Mouse (Mus musculus): ENCODE measurements around the gene Txnrd1. TPM values are rescaled to one million over a fixed set of nuclear protein-coding genes. Genes with fewer than 3 reads are reported as not detected.

Gene Txnrd1
- polyA plus RNA-seq (2012; rRNA removed), result 58.6 and 69.4 TPM in 2 replicates

DNA sequence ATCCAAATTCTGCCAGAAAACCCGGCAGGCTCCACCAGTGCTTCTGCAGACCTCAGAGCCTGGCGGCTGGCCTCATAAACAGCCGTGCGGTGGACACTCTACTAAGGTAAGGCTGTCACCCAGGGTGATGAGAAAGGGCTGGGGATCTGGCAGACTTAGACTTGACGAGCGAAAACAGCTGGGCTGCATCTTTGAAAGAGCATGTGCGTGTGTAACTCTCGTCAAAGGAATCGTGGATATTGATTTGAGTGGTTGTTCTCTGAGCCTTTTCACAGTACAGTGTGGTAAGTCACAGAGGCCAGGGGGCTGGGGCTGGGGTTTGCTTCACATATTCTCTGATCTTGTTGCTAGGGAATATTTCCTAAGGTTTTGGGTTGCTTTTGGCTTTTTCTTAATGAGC is at the start of gene Txnrd1:
TSS of gene Txnrd1 (plus strand) at position 26 of the 400 bp plus-strand sequence.
- H3K4me1 ChIP-seq (ENCODE audit: control insufficient read depth, insufficient read depth, insufficient read length, low read length), result peaks cover 7% of the 10 kb centered on the region; the same call in 1 of the 2 replicates
- 76% methylated on average over 9 of the region's 9 CpGs for WGBS
- no peaks in the 10 kb centered on the region for H3K27me3 ChIP-seq (ENCODE audit: control insufficient read depth, insufficient read depth, low read length)
- no peak within 1 kb of the TSS for H3K4me3 ChIP-seq (ENCODE audit: low read depth, low read length)
- TF ChIP-seq POLR2A (IDR thresholded peaks at IDR 0.05; ENCODE audit: low read depth, low read length) (no peak), CTCF (IDR thresholded peaks at IDR 0.05; ENCODE audit: extremely low read depth, insufficient read length, insufficient replicate concordance, low read depth, low read length) (no peak)
- no peak within 1 kb of the TSS for H3K27ac ChIP-seq (ENCODE audit: insufficient read depth, low read depth, low read length)
- H3K36me3 ChIP-seq (ENCODE audit: control insufficient read depth, insufficient read depth, low read length), result no peaks in the 10 kb centered on the region

DNA sequence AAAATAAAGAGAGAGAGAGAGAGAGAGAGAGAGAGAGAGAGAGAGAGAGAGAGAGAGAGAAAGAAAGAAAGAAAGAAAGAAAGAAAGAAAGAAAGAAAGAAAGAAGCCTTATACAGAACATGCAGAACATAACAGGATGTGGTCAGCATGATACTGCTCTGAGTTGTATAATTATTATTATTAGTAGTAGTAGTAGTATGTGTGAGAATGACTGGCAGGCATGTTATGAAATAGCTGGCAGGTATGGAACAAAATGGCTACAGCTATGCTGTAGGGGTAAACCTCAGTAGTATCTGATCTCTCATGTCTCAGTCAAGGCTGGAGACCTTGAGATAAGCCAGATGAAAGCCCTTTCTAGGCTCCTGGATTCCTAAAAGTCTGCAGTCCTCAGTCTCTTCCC is 44.6 kb upstream of the Txnrd1 start:
- no peak overlapping the region for H3K4me3 ChIP-seq (ENCODE audit: low read depth, low read length)
- no peak overlapping the region for H3K27ac ChIP-seq (ENCODE audit: insufficient read depth, low read depth, low read length)
- no peaks in the 10 kb centered on the region for H3K27me3 ChIP-seq (ENCODE audit: control insufficient read depth, insufficient read depth, low read length)
- no peaks in the 10 kb centered on the region for H3K36me3 ChIP-seq (ENCODE audit: control insufficient read depth, insufficient read depth, low read length)
- TF ChIP-seq POLR2A (IDR thresholded peaks at IDR 0.05; ENCODE audit: low read depth, low read length) (no peak), CTCF (IDR thresholded peaks at IDR 0.05; ENCODE audit: extremely low read depth, insufficient read length, insufficient replicate concordance, low read depth, low read length) (no peak)
- peaks cover 4% of the 10 kb centered on the region for H3K4me1 ChIP-seq (ENCODE audit: control insufficient read depth, insufficient read depth, insufficient read length, low read length)

DNA sequence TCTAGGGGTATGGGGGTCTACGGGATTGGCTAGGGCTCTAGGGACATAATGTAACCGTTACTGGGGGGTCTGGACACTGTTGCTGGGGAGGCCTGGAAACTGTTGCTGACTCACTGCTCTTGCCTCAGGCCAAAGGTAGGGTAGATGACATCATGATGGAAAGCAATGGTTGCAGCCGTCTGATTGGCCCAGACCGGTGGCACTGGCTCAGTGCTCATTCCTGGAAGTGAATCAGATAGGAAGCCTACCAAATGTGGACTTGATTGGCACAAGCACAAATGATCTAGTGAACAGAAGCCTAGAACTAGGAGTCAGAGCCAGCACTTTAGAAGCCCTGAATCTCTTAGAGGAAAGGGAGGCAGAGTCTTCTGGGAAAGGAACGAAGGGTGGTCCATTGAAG is 43.2 kb upstream of the Txnrd1 start:
- H3K36me3 ChIP-seq (ENCODE audit: control insufficient read depth, insufficient read depth, low read length), result no peaks in the 10 kb centered on the region
- no peaks in the 10 kb centered on the region for H3K27me3 ChIP-seq (ENCODE audit: control insufficient read depth, insufficient read depth, low read length)
- peaks cover 7% of the 10 kb centered on the region for H3K4me1 ChIP-seq (ENCODE audit: control insufficient read depth, insufficient read depth, insufficient read length, low read length)
- no peak overlapping the region for H3K27ac ChIP-seq (ENCODE audit: insufficient read depth, low read depth, low read length)
- TF ChIP-seq CTCF (IDR thresholded peaks at IDR 0.05; ENCODE audit: extremely low read depth, insufficient read length, insufficient replicate concordance, low read depth, low read length) (no peak), POLR2A (IDR thresholded peaks at IDR 0.05; ENCODE audit: low read depth, low read length) (no peak)
- 86% methylated on average over 5 of the region's 5 CpGs for WGBS
- no peak overlapping the region for H3K4me3 ChIP-seq (ENCODE audit: low read depth, low read length)

DNA sequence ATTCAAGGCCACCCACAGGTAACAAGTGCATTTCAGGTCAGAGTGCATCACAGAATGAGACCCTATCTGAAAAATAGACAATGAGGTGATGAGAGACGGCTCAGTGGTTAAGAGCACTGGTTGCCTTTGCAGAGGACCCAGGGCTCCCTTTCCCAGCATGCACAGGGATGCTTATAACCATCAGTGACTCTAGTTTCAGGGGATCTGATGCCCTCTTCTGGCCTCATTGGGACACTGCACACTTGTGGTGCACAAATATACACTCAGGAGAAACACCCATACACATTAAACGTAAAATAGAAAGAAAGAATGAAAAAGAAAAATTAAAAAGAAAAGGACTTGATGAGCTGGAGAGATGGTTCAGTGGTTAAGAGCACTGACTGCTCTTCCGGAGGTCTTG is 42.0 kb upstream of the Txnrd1 start:
- TF ChIP-seq CTCF (IDR thresholded peaks at IDR 0.05; ENCODE audit: extremely low read depth, insufficient read length, insufficient replicate concordance, low read depth, low read length) (no peak), POLR2A (IDR thresholded peaks at IDR 0.05; ENCODE audit: low read depth, low read length) (no peak)
- no peaks in the 10 kb centered on the region for H3K36me3 ChIP-seq (ENCODE audit: control insufficient read depth, insufficient read depth, low read length)
- H3K27ac ChIP-seq (ENCODE audit: insufficient read depth, low read depth, low read length), result no peak overlapping the region
- 97% methylated on average over 3 of the region's 3 CpGs for WGBS
- H3K4me1 ChIP-seq (ENCODE audit: control insufficient read depth, insufficient read depth, insufficient read length, low read length), result peaks cover 7% of the 10 kb centered on the region
- H3K4me3 ChIP-seq (ENCODE audit: low read depth, low read length), result no peak overlapping the region
- H3K27me3 ChIP-seq (ENCODE audit: control insufficient read depth, insufficient read depth, low read length), result no peaks in the 10 kb centered on the region

DNA sequence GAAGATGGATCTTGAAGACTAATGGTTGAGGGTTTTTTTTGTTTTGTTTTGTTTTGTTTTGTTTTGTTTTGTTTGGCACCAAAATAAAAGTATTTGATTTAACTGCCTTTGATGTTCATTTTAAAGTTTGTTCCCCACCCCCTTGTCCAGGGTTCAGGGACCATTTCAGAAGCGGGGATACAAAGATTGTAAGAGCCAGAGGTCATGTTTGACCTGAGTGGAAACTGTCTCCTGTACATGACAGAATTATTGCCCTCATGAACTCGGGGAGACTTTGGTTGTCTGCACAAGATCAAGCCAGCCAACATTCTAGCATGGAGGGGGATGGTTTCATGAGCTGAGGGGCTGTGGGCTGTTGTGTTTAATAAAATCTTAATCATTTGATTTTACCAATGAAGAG is 41.4 kb upstream of the Txnrd1 start:
- no peak for TF ChIP-seq CTCF (IDR thresholded peaks at IDR 0.05; ENCODE audit: extremely low read depth, insufficient read length, insufficient replicate concordance, low read depth, low read length)
- no peak overlapping the region for H3K27ac ChIP-seq (ENCODE audit: insufficient read depth, low read depth, low read length)
- 37% methylated on average over 2 of the region's 2 CpGs for WGBS

DNA sequence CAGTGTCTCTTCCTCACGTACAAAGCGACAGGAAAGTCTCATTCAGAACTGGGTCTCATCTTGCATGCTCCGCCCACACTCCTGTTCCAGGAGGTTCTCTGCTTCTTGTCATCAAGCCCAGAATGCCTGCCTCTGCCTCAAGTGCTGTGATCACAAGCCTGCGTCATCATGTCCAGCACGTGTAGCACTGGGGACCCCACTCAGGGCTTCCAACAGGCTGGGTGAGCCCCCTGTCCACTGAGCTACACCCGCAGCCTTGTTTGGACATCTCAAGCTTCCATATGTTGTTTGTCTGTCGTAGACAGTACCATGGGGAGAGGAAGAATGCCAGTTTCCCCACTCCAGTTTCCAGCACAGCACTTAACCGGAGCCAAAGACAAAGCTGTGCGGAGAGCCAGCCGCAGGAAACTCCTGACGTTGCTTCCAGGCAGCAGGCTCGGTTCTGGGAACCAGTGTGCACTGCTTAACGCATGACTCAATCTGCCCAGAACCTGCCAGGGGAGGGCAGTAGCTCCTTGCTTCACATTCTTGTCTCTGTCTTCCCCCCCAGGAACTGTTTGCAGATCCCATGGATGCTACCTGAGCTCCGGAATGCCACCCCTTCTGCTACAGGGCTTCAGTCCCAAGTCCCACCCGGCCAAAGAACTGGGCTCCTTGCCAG is 38.5 kb upstream of the Txnrd1 start:
- Histone ChIP-seq H3K27me3 (ENCODE audit: control insufficient read depth, insufficient read depth, low read length) (no peaks in the 10 kb centered on the region), H3K4me1 (ENCODE audit: control insufficient read depth, insufficient read depth, insufficient read length, low read length) (peaks cover 13% of the 10 kb centered on the region), H3K27ac (ENCODE audit: insufficient read depth, low read depth, low read length) (peak overlapping the region; percentile 39; the same call in 1 of the 2 replicates), H3K4me3 (ENCODE audit: low read depth, low read length) (peak overlapping the region; percentile 12; the same call in 1 of the 2 replicates), H3K36me3 (ENCODE audit: control insufficient read depth, insufficient read depth, low read length) (no peaks in the 10 kb centered on the region)
- WGBS, result 18% methylated on average over 15 of the region's 15 CpGs
- TF ChIP-seq CTCF (IDR thresholded peaks at IDR 0.05; ENCODE audit: extremely low read depth, insufficient read length, insufficient replicate concordance, low read depth, low read length) (peak; percentile 51; the same call in 1 of the 2 replicates), POLR2A (IDR thresholded peaks at IDR 0.05; ENCODE audit: low read depth, low read length) (no peak)

More for the DNA sequence above, 41.4 kb upstream of the Txnrd1 start:
- H3K36me3 ChIP-seq (ENCODE audit: control insufficient read depth, insufficient read depth, low read length), result no peaks in the 10 kb centered on the region
- no peak overlapping the region for H3K4me3 ChIP-seq (ENCODE audit: low read depth, low read length)
- H3K4me1 ChIP-seq (ENCODE audit: control insufficient read depth, insufficient read depth, insufficient read length, low read length), result peaks cover 5% of the 10 kb centered on the region
- H3K27me3 ChIP-seq (ENCODE audit: control insufficient read depth, insufficient read depth, low read length), result no peaks in the 10 kb centered on the region

DNA sequence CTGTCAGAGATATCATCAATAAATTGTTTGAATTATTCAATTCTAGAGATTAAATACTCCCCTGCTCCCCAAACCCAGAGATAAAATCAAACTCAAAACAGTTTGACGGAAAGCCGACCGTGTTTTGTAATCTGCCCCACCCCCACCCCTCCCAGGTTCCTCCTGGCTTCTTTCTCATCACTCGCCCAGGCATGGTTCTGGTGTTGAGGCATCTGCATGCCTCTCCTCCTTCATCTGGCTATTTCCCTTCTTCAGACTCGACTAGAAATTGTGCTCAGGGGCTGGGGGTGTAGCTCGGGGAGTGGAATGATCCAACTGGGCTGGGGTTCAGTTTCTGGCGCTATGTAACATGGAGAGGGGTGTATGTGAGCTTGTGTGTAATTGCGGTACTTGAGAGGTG is 38.0 kb upstream of the Txnrd1 start:
- Histone ChIP-seq H3K4me1 (ENCODE audit: control insufficient read depth, insufficient read depth, insufficient read length, low read length) (peaks cover 16% of the 10 kb centered on the region), H3K36me3 (ENCODE audit: control insufficient read depth, insufficient read depth, low read length) (no peaks in the 10 kb centered on the region), H3K27me3 (ENCODE audit: control insufficient read depth, insufficient read depth, low read length) (no peaks in the 10 kb centered on the region), H3K27ac (ENCODE audit: insufficient read depth, low read depth, low read length) (no peak overlapping the region), H3K4me3 (ENCODE audit: low read depth, low read length) (no peak overlapping the region)
- no peak for TF ChIP-seq POLR2A (IDR thresholded peaks at IDR 0.05; ENCODE audit: low read depth, low read length)
- no peak for TF ChIP-seq CTCF (IDR thresholded peaks at IDR 0.05; ENCODE audit: extremely low read depth, insufficient read length, insufficient replicate concordance, low read depth, low read length)
- 29% methylated on average over 8 of the region's 8 CpGs for WGBS

Measured in small intestine, adult 2 months (tissue).